Mouse (Mus musculus) cerebellum, adult 2 months (tissue): ENCODE measurements around the gene Copz1.

Experiments
- CTCF ChIP-seq: fragments of 200-500 bp; IDR thresholded peaks from 2 replicates; pipeline ENCODE4 v1.5.1; 2011; ENCODE audit warnings: low read depth, mild to moderate bottlenecking, control low read depth, low read length, moderate library complexity, borderline replicate concordance; ENCODE audit not compliant: insufficient read depth
- POLR2A ChIP-seq: fragments of 200-500 bp; IDR thresholded peaks from 2 replicates; pipeline ENCODE4 v1.6.1; 2011; ENCODE audit warnings: low read length, control low read depth, borderline replicate concordance; ENCODE audit not compliant: insufficient read depth

GRCm38 (mm10) chr15:103279750-103280149, 7.2 kb downstream of the Copz1 start:
- TF ChIP-seq POLR2A (no peak), CTCF (peak; percentile 19; the same call in 1 of the 2 replicates)
